Mouse (Mus musculus) ES-Bruce4 (cell line): ENCODE measurements around the gene Zfp423.

Source experiments
- CTCF ChIP-seq: IDR thresholded peaks from one replicate; pipeline ENCODE4 v1.8.1; 2011; ENCODE audit warnings: low read depth, low read length
- EP300 ChIP-seq: IDR thresholded peaks from 2 replicates; pipeline ENCODE4 v1.6.1; 2011; ENCODE audit warnings: low read depth, low read length; ENCODE audit not compliant: insufficient read depth
- POLR2A ChIP-seq: IDR thresholded peaks from one replicate; pipeline ENCODE4 v1.8.1; 2011; ENCODE audit warnings: low read length; ENCODE audit not compliant: insufficient read depth

- TF ChIP-seq POLR2A = no peak
- no peak for TF ChIP-seq CTCF
- no peak for TF ChIP-seq EP300
Measured at GRCm38 (mm10) chr8:87816141-87816540, 143.3 kb downstream of the Zfp423 start.
